Mouse (Mus musculus): ENCODE measurements around the gene Sltm. TPM values are rescaled to one million over a fixed set of nuclear protein-coding genes. Genes with fewer than 3 reads are reported as not detected.

Sltm gene
- 20.7 and 21.0 TPM in 2 replicates for polyA plus RNA-seq (2012; rRNA removed)

DNA sequence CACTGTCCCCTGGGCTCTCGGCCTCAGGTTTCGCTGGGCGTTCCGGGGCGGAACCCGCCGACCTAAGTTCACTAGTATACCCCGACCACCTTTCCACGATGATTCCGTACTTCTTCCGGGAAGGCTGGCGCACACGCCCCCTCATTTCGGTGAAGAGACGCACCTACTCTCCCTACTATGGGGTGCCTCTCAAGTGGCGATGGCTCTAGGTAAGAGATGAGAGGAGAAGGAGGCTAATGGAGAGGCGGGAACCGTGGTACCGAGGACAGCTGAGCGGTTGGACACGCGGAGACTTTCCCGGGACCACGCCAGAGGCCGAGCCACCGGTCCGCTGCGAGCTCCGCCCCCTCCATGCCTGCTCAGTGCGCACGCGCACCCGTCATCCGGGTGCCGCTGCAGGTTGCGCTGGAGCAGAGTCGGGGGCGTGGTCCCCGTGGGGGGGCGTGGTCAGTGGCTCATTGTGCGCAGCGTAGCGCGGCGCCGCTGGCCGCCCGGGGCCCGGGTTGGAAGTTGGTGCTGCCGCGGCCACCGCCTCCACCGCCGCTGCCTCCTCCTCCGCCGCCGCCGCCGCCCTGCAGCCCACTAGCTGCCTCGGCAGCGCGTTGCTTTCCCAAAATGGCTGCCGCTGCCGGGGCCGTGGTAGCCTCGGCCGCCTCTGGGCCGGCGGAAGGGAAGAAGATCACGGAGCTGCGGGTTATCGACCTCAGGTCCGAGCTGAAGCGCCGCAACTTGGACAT lies at the start of gene Sltm:
Sltm (plus strand) TSS at position 450 of the 737 bp plus-strand sequence.

DNA sequence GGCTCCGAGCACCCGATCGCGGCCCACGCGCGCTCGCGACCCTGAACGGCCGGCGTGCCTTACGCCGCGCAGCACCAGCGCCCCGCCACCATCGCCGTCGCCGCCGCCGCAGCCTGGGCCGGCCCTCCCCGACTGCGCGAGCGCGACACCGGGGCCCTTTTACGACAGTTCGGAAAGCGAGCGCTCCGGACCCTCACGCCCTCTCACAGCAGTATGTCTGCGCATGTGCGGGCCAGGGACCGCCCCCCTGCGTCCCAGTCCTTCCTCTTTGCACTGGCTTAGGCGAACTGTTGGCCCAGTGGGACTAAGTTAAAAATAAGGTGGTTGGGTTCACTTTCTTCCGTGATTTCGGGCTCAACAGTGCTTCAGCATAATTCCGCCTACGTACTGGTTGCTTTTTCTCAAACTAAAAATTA lies 38.9 kb upstream of the Sltm start, which contains the start of gene Rnf111:
Rnf111 (minus strand) TSS at position 100 of the 416 bp plus-strand sequence.

Other genes starting within 250 kb of the Sltm start
- gene Ccnb2, start 121.2 kb upstream of the Sltm start, polyA plus RNA-seq (2012; rRNA removed): 103 and 122 TPM in 2 replicates
- 7.6 and 9.4 TPM in 2 replicates for gene Rnf111, start 39.0 kb upstream of the Sltm start, polyA plus RNA-seq (2012; rRNA removed)
- 0.51 and 0.55 TPM in 2 replicates for gene Gm10642, start 113.5 kb downstream of the Sltm start, polyA plus RNA-seq (2012; rRNA removed)
- gene Mindy2, start 114.4 kb downstream of the Sltm start, polyA plus RNA-seq (2012; rRNA removed): 7.8 and 9.3 TPM in 2 replicates
- gene Adam10, start 136.2 kb downstream of the Sltm start, polyA plus RNA-seq (2012; rRNA removed): 40.1 and 46.9 TPM in 2 replicates